Mouse (Mus musculus) midbrain, embryonic 16.5 days (tissue): ENCODE results near the gene 1700023F06Rik. TPM values are rescaled to one million over a fixed set of nuclear protein-coding genes. Genes with fewer than 3 reads are reported as not detected.

ENCODE experiments used
- ATAC-seq: fragments of 200-750 bp; cut with Nextera tagmentation; 2 replicates; pipeline ENCODE4 v1.8.0; 2017; ENCODE audit warnings: moderate TSS enrichment
- H3K27ac ChIP-seq: fragments of 300-500 bp; sonication (generic); 2 replicates; pipeline ENCODE4 v1.5.1; 2014; ENCODE audit warnings: mild to moderate bottlenecking, low read length, mixed read lengths
- H3K27me3 ChIP-seq: fragments of 300-500 bp; sonication (generic); 2 replicates; pipeline ENCODE4 v1.6.1; 2014; ENCODE audit warnings: low read depth, low read length, mixed read lengths; ENCODE audit not compliant: control insufficient read depth, insufficient read depth
- H3K36me3 ChIP-seq: fragments of 300-500 bp; sonication (generic); 2 replicates; pipeline ENCODE4 v1.6.1; 2014; ENCODE audit warnings: mild to moderate bottlenecking, low read length, moderate library complexity, mixed read lengths; ENCODE audit not compliant: control insufficient read depth, insufficient read depth
- H3K4me1 ChIP-seq: fragments of 300-500 bp; sonication (generic); 2 replicates; pipeline ENCODE4 v1.6.1; 2014; ENCODE audit warnings: mild to moderate bottlenecking, low read length, mixed read lengths; ENCODE audit not compliant: control insufficient read depth, insufficient read depth
- H3K4me2 ChIP-seq: fragments of 300-500 bp; sonication (generic); 2 replicates; pipeline ENCODE4 v1.6.1; 2014; ENCODE audit warnings: mild to moderate bottlenecking, low read length, mixed read lengths
- H3K4me3 ChIP-seq: fragments of 300-500 bp; sonication (generic); 2 replicates; pipeline ENCODE4 v1.5.1; 2014; ENCODE audit warnings: low read depth, mild to moderate bottlenecking, low read length, moderate library complexity, mixed read lengths
- H3K9ac ChIP-seq: fragments of 300-500 bp; sonication (generic); 2 replicates; pipeline ENCODE4 v1.6.1; 2014; ENCODE audit warnings: low read depth, low read length, mixed read lengths
- H3K9me3 ChIP-seq: fragments of 300-500 bp; sonication (generic); replicated peaks from 2 replicates; pipeline ENCODE4 v1.6.1; 2014; ENCODE audit warnings: mild to moderate bottlenecking, low read length, mixed read lengths; ENCODE audit not compliant: control insufficient read depth, poor library complexity, severe bottlenecking
- WGBS: fragments of 180-500 bp; shearing (Covaris S2); extraction: QIAGEN DNeasy Blood & Tissue Kit; methylation state at CpG from one replicate; pipeline ENCODE4 v1.1.7; 2014; 5-methylcytosine and 5-hydroxymethylcytosine counted together
- polyA plus RNA-seq: library from polyadenylated mRNA; unstranded; fragments of >200 nt; fragmentation: Nextera tagmentation; extraction: Ambion mirVana; gene quantifications from 2 replicates; pipeline ENCODE4 v1.2.1, GENCODE M21; 2015

The 1700023F06Rik gene
- polyA plus RNA-seq, 1 experiment from 2014 or later: 2.3 TPM

GRCm38 (mm10) chr11:103184891-103185290 is 23.5 kb downstream of the 1700023F06Rik start:
- H3K9ac ChIP-seq: no peak overlapping the region
- no peak overlapping the region for H3K27ac ChIP-seq
- no peaks in the 10 kb centered on the region for H3K27me3 ChIP-seq
- 41% methylated on average over 2 of the region's 2 CpGs for WGBS
- H3K9me3 ChIP-seq: no peaks in the 10 kb centered on the region
- ATAC-seq: no peak
- H3K4me3 ChIP-seq: no peak overlapping the region
- H3K4me2 ChIP-seq: no peak overlapping the region
- no peaks in the 10 kb centered on the region; the same call in 1 of the 2 replicates for H3K36me3 ChIP-seq
- H3K4me1 ChIP-seq: no peaks in the 10 kb centered on the region

GRCm38 (mm10) chr11:103181911-103182310 is 26.4 kb downstream of the 1700023F06Rik start:
- H3K9me3 ChIP-seq: no peaks in the 10 kb centered on the region
- no peak overlapping the region for H3K4me2 ChIP-seq
- no peak overlapping the region for H3K27ac ChIP-seq
- no peaks in the 10 kb centered on the region for H3K27me3 ChIP-seq
- no peak overlapping the region for H3K4me3 ChIP-seq
- WGBS: 66% methylated on average over 3 of the region's 3 CpGs
- H3K4me1 ChIP-seq: no peaks in the 10 kb centered on the region
- no peaks in the 10 kb centered on the region; the same call in 1 of the 2 replicates for H3K36me3 ChIP-seq
- no peak for ATAC-seq
- no peak overlapping the region for H3K9ac ChIP-seq

- H3K9ac ChIP-seq: no peak overlapping the region
- no peaks in the 10 kb centered on the region for H3K9me3 ChIP-seq
- no peaks in the 10 kb centered on the region for H3K4me1 ChIP-seq
- H3K27me3 ChIP-seq: no peaks in the 10 kb centered on the region
- H3K4me2 ChIP-seq: no peak overlapping the region
- no peak overlapping the region for H3K4me3 ChIP-seq
- no peaks in the 10 kb centered on the region; the same call in 1 of the 2 replicates for H3K36me3 ChIP-seq
- ATAC-seq: no peak
- WGBS: 77% methylated on average over 9 of the region's 9 CpGs
- no peak overlapping the region for H3K27ac ChIP-seq
Observed at GRCm38 (mm10) chr11:103181349-103181748, 27.0 kb downstream of the 1700023F06Rik start.

DNA sequence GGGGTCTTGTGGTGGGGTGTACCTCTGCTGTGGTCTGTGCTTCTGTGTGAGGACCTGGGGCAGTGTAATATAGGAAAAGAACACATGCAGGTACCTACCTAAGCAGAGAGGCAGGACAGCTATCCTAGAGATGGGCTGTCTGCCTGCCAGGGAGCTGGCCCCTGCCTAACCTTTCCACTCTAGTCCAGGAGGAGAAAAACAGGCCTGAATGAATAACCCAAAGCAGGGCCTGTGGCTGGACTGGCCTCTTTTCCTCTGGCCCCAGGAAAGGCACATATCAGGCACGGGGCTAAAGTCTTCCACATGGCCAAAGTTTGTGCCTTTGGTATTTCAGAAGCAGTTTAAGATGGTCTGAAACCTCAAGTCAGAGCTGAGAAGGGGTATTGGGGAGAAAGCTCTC is 27.9 kb downstream of the 1700023F06Rik start:
- H3K4me3 ChIP-seq: no peak overlapping the region
- H3K9ac ChIP-seq: no peak overlapping the region
- no peak overlapping the region for H3K4me2 ChIP-seq
- no peaks in the 10 kb centered on the region for H3K9me3 ChIP-seq
- H3K27me3 ChIP-seq: no peaks in the 10 kb centered on the region
- ATAC-seq: no peak
- H3K27ac ChIP-seq: no peak overlapping the region
- no peaks in the 10 kb centered on the region for H3K4me1 ChIP-seq
- 69% methylated on average over 1 of the region's 1 CpGs for WGBS
- no peaks in the 10 kb centered on the region for H3K36me3 ChIP-seq

GRCm38 (mm10) chr11:103178748-103179147 is 29.6 kb downstream of the 1700023F06Rik start:
- H3K4me1 ChIP-seq: peaks cover 3% of the 10 kb centered on the region; the same call in 1 of the 2 replicates
- no peak for ATAC-seq
- H3K36me3 ChIP-seq: no peaks in the 10 kb centered on the region
- H3K27me3 ChIP-seq: no peaks in the 10 kb centered on the region
- H3K9me3 ChIP-seq: no peaks in the 10 kb centered on the region
- no peak overlapping the region for H3K4me2 ChIP-seq
- H3K27ac ChIP-seq: no peak overlapping the region
- 89% methylated on average over 8 of the region's 8 CpGs for WGBS
- H3K9ac ChIP-seq: no peak overlapping the region
- H3K4me3 ChIP-seq: no peak overlapping the region

DNA sequence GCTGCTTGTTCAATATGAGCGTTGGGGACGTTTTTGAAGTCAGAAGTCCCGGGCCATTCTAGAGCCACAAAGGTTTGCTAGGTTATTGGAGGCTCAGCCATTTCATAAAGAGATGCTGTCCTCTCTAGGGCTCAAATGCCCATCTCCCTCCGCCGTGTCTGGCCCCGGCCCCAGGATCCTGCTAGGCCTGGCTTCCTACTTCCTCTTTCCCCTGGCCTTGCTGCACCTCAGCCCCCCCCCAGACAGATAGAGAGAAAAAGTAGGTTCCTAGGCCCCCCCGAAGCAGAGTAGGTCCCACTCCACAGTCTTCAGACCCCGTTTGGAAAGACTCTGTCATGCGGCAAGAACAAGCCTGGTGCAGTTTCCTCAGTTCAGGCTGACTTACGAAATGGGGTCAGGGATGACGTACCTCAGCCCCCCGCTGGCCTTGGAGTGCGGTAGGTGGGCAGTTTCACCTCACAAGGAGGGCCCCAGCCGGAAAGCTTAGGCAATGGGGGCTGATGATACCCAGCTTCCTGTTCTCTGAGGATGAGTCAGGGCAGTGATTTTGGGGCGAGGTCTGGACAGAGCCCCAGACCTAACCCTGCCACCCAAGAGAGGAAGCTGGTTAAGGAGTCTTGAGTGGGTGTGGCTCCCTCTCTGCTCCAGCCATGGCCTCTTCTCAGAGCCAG is 30.4 kb downstream of the 1700023F06Rik start:
- Histone ChIP-seq H3K27ac (no peak overlapping the region), H3K9me3 (no peaks in the 10 kb centered on the region), H3K4me3 (no peak overlapping the region), H3K36me3 (no peaks in the 10 kb centered on the region), H3K9ac (no peak overlapping the region), H3K27me3 (no peaks in the 10 kb centered on the region), H3K4me1 (peaks cover 4% of the 10 kb centered on the region), H3K4me2 (no peak overlapping the region)
- WGBS: 81% methylated on average over 15 of the region's 15 CpGs
- no peak for ATAC-seq

DNA sequence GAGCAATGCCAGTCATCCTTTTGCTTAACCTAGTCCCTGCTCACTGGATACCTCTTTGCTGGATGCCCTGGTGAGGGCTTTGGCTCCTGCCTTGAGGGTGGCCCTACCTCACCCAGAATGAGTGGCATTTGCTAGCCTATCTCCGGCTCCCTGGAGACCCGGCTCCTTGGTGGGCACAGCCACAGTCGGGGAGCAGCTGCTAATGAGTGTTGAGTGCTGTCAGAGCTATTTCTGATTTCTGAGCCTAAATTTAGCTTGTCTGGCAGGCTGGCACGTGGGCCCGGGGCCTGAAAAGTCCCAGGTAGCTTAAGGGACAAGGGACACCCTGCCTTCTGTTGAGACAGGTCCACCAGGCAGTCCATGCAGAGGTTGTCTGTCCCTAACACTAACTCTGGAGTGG is 31.1 kb downstream of the 1700023F06Rik start:
- ATAC-seq: no peak
- no peak overlapping the region for H3K27ac ChIP-seq
- no peaks in the 10 kb centered on the region for H3K27me3 ChIP-seq
- H3K36me3 ChIP-seq: no peaks in the 10 kb centered on the region
- no peak overlapping the region for H3K4me3 ChIP-seq
- no peak overlapping the region for H3K9ac ChIP-seq
- H3K4me1 ChIP-seq: peaks cover 11% of the 10 kb centered on the region
- H3K4me2 ChIP-seq: no peak overlapping the region
- no peaks in the 10 kb centered on the region for H3K9me3 ChIP-seq
- whole genome bisulfite sequencing: 77% methylated on average over 5 of the region's 5 CpGs

DNA sequence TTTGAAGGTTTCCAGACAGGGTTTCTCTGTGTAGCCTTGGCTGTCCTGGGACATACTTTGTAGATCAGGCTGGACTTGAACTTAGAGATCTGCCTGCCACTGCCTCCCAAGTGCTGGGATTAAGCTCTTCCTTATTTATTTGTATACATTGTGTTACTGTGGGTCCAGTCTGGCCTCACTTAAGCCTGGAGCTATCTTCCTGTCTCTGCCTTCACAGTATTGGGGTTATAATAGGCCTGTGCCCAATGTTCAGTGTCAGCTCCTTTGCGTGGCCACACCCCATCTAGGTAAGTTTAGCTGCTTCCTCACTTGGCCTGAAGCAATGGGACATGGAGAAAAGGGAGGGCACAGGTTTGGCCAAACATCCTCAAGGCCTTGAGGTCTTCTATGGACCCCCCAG is 31.8 kb downstream of the 1700023F06Rik start:
- no peak overlapping the region for H3K27ac ChIP-seq
- H3K9me3 ChIP-seq: no peaks in the 10 kb centered on the region
- no peaks in the 10 kb centered on the region for H3K27me3 ChIP-seq
- peaks cover 18% of the 10 kb centered on the region for H3K4me1 ChIP-seq
- no peak overlapping the region for H3K4me2 ChIP-seq
- ATAC-seq: no peak
- 96% methylated on average over 1 of the region's 1 CpGs for WGBS
- H3K36me3 ChIP-seq: no peaks in the 10 kb centered on the region
- H3K9ac ChIP-seq: no peak overlapping the region
- H3K4me3 ChIP-seq: no peak overlapping the region

DNA sequence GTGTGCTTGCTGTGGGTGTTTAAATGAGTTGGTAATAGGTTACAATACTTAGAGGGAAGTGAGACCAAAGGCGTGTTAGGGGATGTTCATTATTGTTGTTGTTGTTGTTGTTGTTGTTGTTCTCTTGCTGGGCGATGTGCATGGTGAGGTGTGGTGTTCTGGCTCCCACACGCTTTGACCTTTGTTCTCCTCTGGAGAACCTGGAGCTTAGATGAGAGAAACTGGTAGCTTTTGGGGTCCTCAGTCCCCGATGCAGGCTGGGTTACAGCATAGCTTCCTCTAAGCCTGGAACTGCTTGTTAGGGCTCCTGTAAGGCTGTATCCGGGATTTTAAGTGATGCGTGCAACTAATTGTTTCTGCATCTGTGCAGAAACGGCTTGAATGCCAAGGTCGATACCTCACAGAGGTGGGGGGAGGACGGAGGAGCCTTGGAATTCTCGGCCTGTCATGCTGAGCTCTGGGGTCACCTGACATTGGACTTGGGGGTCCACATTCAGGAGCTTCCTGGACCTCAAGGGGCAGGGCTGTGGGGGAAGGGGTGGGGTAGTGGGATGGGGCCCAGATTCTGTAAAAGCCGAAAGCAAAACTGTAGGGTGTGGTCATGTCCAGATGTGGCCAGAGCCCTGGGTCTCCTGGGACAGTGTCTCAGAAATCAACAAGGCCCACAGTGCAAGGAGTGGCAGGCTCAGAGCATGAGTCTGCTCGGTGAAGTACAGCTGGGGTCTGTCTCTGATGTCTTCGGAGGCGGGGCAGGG is 32.5 kb downstream of the 1700023F06Rik start:
- H3K4me3 ChIP-seq: no peak overlapping the region
- H3K4me2 ChIP-seq: no peak overlapping the region
- H3K9me3 ChIP-seq: no peaks in the 10 kb centered on the region
- H3K27me3 ChIP-seq: no peaks in the 10 kb centered on the region
- ATAC-seq: no peak
- H3K4me1 ChIP-seq: peaks cover 18% of the 10 kb centered on the region
- H3K36me3 ChIP-seq: no peaks in the 10 kb centered on the region
- no peak overlapping the region for H3K9ac ChIP-seq
- 75% methylated on average over 14 of the region's 14 CpGs for WGBS
- H3K27ac ChIP-seq: no peak overlapping the region
